Mouse (Mus musculus): ENCODE measurements around the gene Cfap54.

Gene Cfap54

GRCm38 (mm10) chr10:93097439-93097838 is 16.0 kb upstream of the Cfap54 start:
- no peak for DNase-seq (ENCODE audit: low spot score)

GRCm38 (mm10) chr10:93095827-93096226 is 14.4 kb upstream of the Cfap54 start:
- DNase-seq (ENCODE audit: low spot score): no peak

- DNase-seq (ENCODE audit: low spot score): no peak
Measured at GRCm38 (mm10) chr10:93094957-93095580, 13.7 kb upstream of the Cfap54 start.

- DNase-seq (ENCODE audit: low spot score): no peak
Measured at GRCm38 (mm10) chr10:93091928-93092327, 10.5 kb upstream of the Cfap54 start.

- no peak for DNase-seq (ENCODE audit: low spot score)
Measured at GRCm38 (mm10) chr10:93090241-93090640, 8.8 kb upstream of the Cfap54 start.

GRCm38 (mm10) chr10:93088396-93089048 is 7.1 kb upstream of the Cfap54 start:
- DNase-seq (ENCODE audit: low spot score): no peak

GRCm38 (mm10) chr10:93087504-93087903 is 6.1 kb upstream of the Cfap54 start:
- DNase-seq (ENCODE audit: low spot score): no peak

GRCm38 (mm10) chr10:93083963-93084340 is 2.5 kb upstream of the Cfap54 start:
- no peak for DNase-seq (ENCODE audit: low spot score)

GRCm38 (mm10) chr10:93083198-93083962 is 2.0 kb upstream of the Cfap54 start:
- DNase-seq (ENCODE audit: low spot score): peak; percentile 51

- no peak for DNase-seq (ENCODE audit: low spot score)
Measured at GRCm38 (mm10) chr10:93079486-93079885, 1.9 kb downstream of the Cfap54 start.

GRCm38 (mm10) chr10:93077935-93078479 is 3.4 kb downstream of the Cfap54 start:
- no peak for DNase-seq (ENCODE audit: low spot score)

GRCm38 (mm10) chr10:93076376-93076775 is 5.0 kb downstream of the Cfap54 start:
- DNase-seq (ENCODE audit: low spot score): no peak

GRCm38 (mm10) chr10:93075856-93076255 is 5.6 kb downstream of the Cfap54 start:
- no peak for DNase-seq (ENCODE audit: low spot score)

GRCm38 (mm10) chr10:93072769-93073168 is 8.6 kb downstream of the Cfap54 start:
- DNase-seq (ENCODE audit: low spot score): no peak

GRCm38 (mm10) chr10:93071753-93072152 is 9.7 kb downstream of the Cfap54 start:
- no peak for DNase-seq (ENCODE audit: low spot score)

GRCm38 (mm10) chr10:93070121-93070898 is 11.1 kb downstream of the Cfap54 start:
- peak; percentile 63 for DNase-seq (ENCODE audit: low spot score)

- no peak for DNase-seq (ENCODE audit: low spot score)
Measured at GRCm38 (mm10) chr10:93069721-93070120, 11.7 kb downstream of the Cfap54 start.

- peak; percentile 36 for DNase-seq (ENCODE audit: low spot score)
Measured at GRCm38 (mm10) chr10:93069041-93069679, 12.3 kb downstream of the Cfap54 start.

GRCm38 (mm10) chr10:93064973-93065372 is 16.4 kb downstream of the Cfap54 start:
- no peak for DNase-seq (ENCODE audit: low spot score)

GRCm38 (mm10) chr10:93063576-93063975 is 17.8 kb downstream of the Cfap54 start:
- DNase-seq (ENCODE audit: low spot score): no peak

GRCm38 (mm10) chr10:93062395-93062794 is 19.0 kb downstream of the Cfap54 start:
- no peak for DNase-seq (ENCODE audit: low spot score)

- DNase-seq (ENCODE audit: low spot score): no peak
Measured at GRCm38 (mm10) chr10:93053867-93054266, 27.6 kb downstream of the Cfap54 start.
